Mouse (Mus musculus) lung, postnatal 0 days (tissue): ENCODE results near the gene Evl.

ENCODE experiments used
- CTCF ChIP-seq: IDR thresholded peaks from 2 replicates; pipeline ENCODE4 v1.5.1; 2016; ENCODE audit warnings: antibody characterized with exemption, mild to moderate bottlenecking
- EP300 ChIP-seq: IDR thresholded peaks from 2 replicates; pipeline ENCODE4 v1.6.1; 2016; ENCODE audit warnings: antibody characterized with exemption, mild to moderate bottlenecking, control low read depth

GRCm38 (mm10) chr12:108600864-108601263 is 46.3 kb downstream of the Evl start:
- no peak for TF ChIP-seq CTCF
- no peak for TF ChIP-seq EP300
